Mouse (Mus musculus): Measurements from ENCODE around the gene Rnf144b. TPM values are rescaled to one million over a fixed set of nuclear protein-coding genes. Genes with fewer than 3 reads are reported as not detected.
A peak's percentile ranks its signal among the peaks of the same experiment; 100 is the strongest.

Gene Rnf144b
- total RNA-seq (2021), result 1 to 10 TPM; 7.3 to 8.1 TPM

GRCm38 (mm10) chr13:47122537-47123430, at the start of gene Rnf144b:
Gene Rnf144b (plus strand): TSS chr13:47122656.
- peak; percentile 66 for DNase-seq

- no peak for DNase-seq
These were observed 46.3 kb upstream of the Rnf144b start for GRCm38 (mm10) chr13:47076156-47076555.

DNA sequence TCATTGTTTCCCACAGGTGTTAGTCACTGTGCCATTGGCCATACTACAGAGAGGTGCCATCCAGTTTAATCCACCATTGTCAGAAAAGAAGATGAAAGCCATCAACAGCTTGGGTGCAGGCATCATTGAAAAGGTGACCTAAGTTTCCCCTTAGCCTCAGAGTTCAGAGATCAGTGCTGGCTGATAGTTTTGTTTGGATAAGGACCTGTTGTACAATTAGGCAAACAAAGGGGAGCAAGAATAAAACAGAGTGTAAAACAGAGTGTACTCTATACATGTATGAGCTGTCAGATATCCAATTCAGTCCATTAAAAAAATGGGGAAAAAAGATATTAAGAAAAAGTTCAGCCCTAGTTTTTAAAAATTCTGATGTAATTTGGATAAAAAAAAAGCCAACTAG, 45.1 kb upstream of the Rnf144b start:
- no peak for DNase-seq

DNA sequence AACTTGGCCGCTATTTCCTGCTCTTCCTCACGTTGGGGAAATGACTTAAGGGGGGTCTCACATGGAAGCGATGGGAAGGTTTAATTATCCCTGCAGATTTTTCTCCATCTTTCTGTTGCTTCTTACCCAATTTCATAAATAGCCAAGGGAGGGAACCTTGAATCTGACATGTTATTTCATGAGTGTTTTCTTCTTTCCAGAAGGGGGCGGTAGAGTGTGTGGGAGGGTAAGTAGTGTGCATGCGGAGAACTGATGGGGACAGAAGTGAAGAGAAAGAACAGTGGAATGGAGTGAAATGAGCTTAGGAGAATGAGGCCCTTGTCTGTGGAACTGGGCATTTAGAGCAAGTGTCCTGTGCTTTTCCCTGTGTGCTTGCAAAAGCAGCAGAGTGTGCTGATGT, 43.7 kb upstream of the Rnf144b start:
- DNase-seq, result no peak

DNA sequence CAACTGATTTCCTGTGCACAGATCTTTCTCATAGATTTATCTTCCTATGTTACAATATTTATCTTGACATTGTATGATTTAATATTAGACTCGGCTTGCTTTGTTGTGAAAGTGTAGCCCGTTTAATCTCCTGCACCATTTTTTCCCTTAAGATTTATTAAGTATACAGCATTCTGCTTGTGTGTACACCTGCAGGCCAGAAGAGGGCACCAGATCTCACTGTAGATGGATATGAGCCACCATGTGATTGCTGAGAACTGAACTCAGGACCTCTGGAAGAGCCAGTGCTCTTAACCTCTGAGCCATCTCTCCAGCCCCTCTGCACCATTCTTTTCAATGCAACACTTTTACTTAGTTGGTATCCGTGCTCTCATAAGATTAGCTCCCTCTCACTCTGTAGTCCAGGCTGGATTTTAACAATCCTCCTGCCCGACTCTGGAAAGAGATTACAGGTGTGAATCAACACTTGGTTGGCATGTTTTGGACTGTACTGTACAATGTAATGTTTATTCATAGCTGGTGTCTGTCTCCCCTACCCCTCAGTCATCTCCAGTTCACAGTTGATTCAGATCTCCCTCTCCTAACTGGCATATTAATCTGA, 41.5 kb upstream of the Rnf144b start:
- DNase-seq, result no peak

GRCm38 (mm10) chr13:47088433-47088832, 34.0 kb upstream of the Rnf144b start:
- DNase-seq, result no peak

DNA sequence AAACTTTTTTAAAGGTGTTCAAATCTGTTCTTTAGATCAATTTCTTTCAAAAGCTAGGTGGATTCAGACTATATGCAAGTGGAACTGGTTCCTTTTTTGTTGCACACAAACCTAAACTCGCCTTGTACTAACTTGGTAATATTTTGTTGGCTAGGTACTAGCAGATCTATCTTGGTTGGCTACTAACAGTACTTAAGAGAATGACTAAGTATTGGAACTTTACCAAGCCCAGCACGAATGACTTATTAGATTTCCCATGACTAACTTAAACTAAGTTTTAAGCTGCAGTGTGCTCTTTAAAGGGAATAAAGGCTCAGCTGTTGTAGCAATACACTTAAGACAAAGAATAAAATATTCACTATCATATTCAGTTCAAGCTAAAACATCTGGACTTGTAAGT, 33.2 kb upstream of the Rnf144b start:
- DNase-seq, result no peak

DNA sequence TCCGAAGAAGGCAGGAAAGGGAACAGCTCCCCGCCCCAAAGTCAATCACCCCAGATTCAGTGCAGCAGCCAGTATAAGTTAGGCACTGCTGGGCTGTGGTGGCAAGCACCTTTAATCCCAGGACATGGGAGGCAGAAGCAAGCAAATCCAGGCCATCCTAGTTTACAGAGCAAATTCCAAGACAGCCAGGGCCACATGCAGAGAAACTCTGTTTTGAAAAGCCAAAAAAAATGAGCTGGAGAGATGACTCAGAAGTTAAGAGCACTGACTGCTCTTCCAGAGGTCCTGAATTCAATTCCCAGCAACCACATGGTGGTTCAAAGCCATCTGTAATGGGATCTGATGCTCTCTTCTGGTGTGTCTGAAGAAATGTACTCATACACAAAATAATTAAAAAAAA, 28.7 kb upstream of the Rnf144b start:
- no peak for DNase-seq

- no peak for DNase-seq
These were observed 25.9 kb upstream of the Rnf144b start for GRCm38 (mm10) chr13:47096591-47096990.

DNA sequence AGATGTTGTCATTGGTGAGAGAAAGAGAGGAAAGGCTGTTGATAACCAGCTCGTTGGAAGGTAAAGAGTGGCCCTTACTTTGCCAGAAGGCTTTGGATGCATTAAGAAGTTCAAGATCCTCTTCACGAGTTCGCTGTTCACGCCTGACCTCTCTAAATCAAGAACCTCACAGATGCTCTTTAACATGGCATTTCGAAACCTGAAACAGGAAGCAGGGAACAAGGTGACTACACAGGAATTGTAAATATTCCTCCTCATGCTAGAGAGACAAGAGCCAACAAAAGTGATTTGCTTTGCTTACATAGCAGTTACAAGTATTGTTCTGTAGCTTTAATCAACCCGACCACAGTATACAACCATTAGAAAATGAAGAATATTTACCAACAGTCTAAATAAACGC, 23.2 kb upstream of the Rnf144b start:
- no peak for DNase-seq

- no peak for DNase-seq
These were observed 21.9 kb upstream of the Rnf144b start for GRCm38 (mm10) chr13:47100587-47100986.

DNA sequence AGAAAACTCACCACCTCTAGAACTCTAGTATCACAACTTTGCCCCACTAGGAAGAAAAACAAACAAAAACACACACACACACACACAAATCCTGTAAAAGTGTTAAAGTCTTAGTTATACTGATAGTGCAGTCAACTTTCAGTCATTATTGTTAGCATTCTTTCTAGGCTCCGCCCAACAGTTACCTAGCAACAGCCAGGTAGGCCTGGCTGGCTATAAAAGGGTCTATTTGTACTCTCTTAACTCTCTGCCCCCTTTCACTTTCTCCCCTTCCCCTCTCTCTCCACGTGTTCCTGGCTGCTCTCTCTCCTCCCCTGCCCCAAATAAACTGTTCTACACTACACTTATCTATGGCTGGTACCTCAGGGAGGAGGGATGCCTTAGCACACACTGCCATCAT, 18.3 kb upstream of the Rnf144b start:
- no peak for DNase-seq

- peak; percentile 30 for DNase-seq
These were observed 17.5 kb upstream of the Rnf144b start for GRCm38 (mm10) chr13:47104856-47105541.

DNA sequence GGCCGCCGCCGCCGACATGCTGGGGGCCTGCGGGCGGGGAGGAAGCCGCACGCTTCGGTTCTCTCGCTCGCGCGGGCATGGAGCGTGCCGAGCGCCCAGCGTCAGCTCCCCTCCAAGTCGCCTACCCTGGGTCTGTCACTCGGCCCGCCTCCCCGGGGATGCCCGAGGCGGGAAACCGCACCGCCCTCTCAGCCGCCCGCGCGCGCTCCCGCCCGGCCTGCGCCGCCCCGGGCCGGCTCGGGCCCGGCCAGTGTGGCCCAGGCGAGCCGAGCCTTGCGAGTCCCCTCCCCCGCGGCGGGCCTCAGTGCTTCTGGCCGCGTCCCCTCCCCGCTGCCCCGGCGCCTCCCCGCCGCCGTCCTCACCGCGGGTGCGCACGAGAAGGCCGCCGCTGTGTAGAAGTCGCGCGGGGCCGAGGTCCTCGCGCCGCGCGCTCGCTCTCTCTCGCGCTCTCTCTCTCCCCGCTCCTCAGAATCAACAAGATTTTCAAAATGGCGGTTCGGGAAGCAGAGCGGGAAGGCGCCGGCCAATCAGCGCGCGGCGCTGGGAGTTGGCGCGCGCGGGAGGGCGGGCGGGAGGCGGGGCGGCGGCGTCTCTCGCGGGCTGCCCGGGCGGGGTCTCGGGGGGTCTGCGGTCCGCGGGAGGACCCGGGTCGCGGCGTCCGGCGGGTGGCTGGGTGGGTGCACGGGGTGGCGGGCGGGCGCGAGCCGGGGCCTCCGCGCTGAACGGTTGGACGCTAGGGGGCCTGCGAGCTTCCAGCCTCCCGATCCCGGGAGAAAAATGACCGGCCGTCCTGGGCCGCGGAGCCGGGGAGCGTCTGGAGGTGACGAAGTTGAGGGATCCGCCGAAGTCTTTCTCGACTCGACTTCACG, 16.5 kb upstream of the Rnf144b start, which contains the start of gene Dek:
Gene Dek (minus strand): TSS at position 491 of the 869 bp plus-strand sequence.
- peak; percentile 87 for DNase-seq

- DNase-seq, result no peak
These were observed 15.9 kb upstream of the Rnf144b start for GRCm38 (mm10) chr13:47106580-47106888.

- no peak for DNase-seq
These were observed 13.2 kb upstream of the Rnf144b start for GRCm38 (mm10) chr13:47109239-47109638.

DNA sequence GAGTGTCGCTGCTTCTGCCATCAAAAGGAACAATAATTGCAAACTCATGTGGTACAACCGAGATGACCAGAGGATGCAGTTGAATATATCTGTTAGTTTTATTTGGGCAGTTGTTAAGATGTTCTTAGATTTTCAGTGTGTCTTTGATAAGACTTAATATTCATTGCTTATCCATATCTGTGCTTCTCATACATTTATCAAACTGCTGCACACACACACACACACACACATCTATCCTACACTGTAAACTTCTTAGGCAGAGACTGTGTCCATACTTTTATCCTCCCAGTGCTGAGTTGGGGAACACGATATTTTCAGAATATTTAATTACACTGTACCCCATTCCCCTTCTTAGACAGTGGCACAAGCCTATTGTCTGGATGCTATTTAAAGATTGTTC, 11.3 kb upstream of the Rnf144b start:
- no peak for DNase-seq

DNA sequence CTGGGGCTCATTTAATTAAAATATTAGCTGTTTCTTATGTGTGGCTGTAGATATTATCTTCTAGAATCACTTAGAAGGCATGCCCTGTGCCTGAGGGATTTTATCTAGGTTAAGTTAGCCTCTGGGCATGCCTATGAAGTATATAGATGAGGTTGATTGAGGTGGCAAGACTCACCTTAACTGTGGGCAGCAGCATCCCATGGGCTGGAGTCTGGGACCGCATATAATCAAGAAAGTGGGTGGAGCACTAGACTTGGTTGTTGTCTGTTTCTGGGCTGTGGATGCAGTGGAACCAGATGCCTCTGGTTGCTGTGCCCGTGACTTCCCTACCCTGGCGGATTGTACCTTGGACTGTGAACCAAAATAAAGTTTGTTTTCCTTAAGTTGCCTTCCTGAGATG, 10.4 kb upstream of the Rnf144b start:
- DNase-seq, result no peak

DNA sequence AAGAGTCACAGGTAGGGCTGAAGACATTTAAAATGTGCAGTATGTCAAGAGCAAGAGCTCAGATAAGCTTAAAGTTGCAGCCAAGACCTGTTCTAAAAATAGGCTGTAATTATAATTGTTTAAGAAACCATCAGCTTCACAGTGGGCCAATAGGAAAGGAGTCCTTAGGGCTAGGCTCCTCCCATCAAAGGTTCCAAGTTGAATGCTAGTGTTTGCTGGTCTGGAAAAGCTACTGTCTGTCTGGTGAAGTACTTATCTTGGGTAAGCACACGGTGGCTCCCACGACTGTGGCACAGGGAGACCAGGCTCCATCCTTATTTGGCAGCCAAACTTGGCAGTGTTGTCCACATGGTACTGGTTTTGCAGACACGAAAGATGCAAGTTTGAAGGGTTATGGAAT, 9.5 kb upstream of the Rnf144b start:
- no peak for DNase-seq

DNA sequence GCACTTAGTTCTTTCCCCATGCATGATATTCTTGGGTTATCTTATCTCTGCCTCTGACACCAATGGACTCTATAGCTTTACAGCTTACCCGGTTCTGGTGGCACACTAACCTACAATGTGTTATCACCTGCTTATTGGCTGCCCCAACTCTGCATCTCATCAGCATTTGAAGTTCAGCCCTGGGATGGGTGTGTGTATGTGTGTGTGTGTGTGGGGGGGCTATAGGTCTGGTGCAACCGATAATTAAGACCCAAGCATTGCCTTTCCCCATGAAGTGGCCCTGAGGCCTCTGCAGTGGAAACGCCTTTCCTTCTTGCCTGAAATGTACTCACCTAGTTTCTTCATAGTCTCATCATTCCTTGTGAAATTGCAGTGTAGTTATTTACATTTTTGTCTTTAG, 6.5 kb upstream of the Rnf144b start:
- no peak for DNase-seq

GRCm38 (mm10) chr13:47121333-47121889, 1.0 kb upstream of the Rnf144b start:
- DNase-seq, result peak; percentile 28

DNA sequence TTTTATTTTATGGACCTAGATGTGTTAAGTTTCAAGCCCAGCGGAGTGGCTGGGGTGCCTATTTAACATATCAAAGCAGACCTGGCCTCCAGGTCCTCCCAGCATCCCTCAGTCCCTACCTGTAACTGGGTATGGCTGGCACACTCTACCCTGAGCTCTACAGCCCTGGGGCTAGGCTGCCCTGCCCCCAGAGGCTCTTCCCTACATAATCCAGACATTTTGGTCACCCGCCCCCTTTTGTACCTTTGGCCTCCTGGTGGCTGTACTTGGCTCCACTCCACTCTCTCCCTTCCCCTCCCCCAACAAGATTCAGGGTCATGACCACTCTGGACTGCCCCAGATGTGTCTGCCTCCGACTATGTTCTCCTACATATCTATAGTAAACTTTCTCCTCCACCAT, 2.0 kb downstream of the Rnf144b start:
- DNase-seq, result no peak

Data from heart, postnatal 4 days (tissue).